Comparison of ENCODE assay signal across 22 mouse cellular contexts in genomic region chr6:95119389-95119788, GRCm38 (mm10). TPM values are rescaled to one million over a fixed set of nuclear protein-coding genes. Genes with fewer than 3 reads are reported as not detected.
A peak's percentile ranks its signal among the peaks of the same experiment; 100 is the strongest.
DNase-seq lines count a peak whose midpoint lies in the region; ATAC-seq lines count a peak whose summit lies in the region.
"Had no signal": no experiment of that assay in that cellular context is flagged by ENCODE, and none has a peak within 500 bp of the region (broad histone marks: within the 10 kb centered on the region; RNA-seq: fewer than 3 reads in every experiment).

No protein-coding gene starts in this region.

- WGBS in liver, embryonic 11.5 days: 72% methylated on average over 3 of the region's 3 CpGs
- WGBS in liver, embryonic 12.5 days (ENCODE audit: insufficient replicate concordance): 52% methylated on average over 3 of the region's 3 CpGs
- 85% methylated on average over 3 of the region's 3 CpGs for WGBS in neural tube, embryonic 13.5 days

- H3K9me3 ChIP-seq in erythroblast, embryonic 14.5 days (ENCODE audit: control insufficient read depth, low read length): no peaks in the 10 kb centered on the region
- no peaks in the 10 kb centered on the region for H3K9me3 ChIP-seq in liver, embryonic 11.5 days (ENCODE audit: control insufficient read depth, low read length)
- H3K9me3 ChIP-seq in liver, embryonic 12.5 days (replicated peaks): no peaks in the 10 kb centered on the region
- H3K9me3 ChIP-seq in neural tube, embryonic 13.5 days: no peaks in the 10 kb centered on the region
- H3K9me3 ChIP-seq: limb, embryonic 13.5 days; lung, embryonic 15.5 days had no signal

- H3K9ac ChIP-seq in liver, embryonic 11.5 days (ENCODE audit: low read depth, low read length): no peak overlapping the region
- H3K9ac ChIP-seq in liver, embryonic 12.5 days: no peak overlapping the region
- H3K9ac ChIP-seq in neural tube, embryonic 13.5 days: no peak overlapping the region
- H3K9ac ChIP-seq: limb, embryonic 13.5 days; lung, embryonic 15.5 days had no signal

- no peak for ATAC-seq in erythroblast, adult 5-6 weeks (replicated peaks; ENCODE audit: low FRiP score, poor library complexity, severe bottlenecking)
- no peak for ATAC-seq in liver, embryonic 11.5 days (replicated peaks; ENCODE audit: low FRiP score)
- no peak for ATAC-seq in liver, embryonic 12.5 days
- no peak for ATAC-seq in neural tube, embryonic 13.5 days (ENCODE audit: low read depth)
- ATAC-seq: activated CD4-positive, CD25-positive, alpha-beta regulatory T cell, adult 4 months; CD4-positive, CD25-positive, alpha-beta regulatory T cell, adult 4 months; inflammation-experienced regulatory T-cells, adult 6 months had no signal

- H3K4me3 ChIP-seq in erythroblast, embryonic 14.5 days (replicated peaks): peak overlapping the region; percentile 95
- H3K4me3 ChIP-seq in liver, embryonic 11.5 days (ENCODE audit: low read depth, low read length): no peak overlapping the region; the same call in 1 of the 2 replicates
- peak overlapping the region; percentile 25 for H3K4me3 ChIP-seq in liver, embryonic 12.5 days
- no peak overlapping the region for H3K4me3 ChIP-seq in neural tube, embryonic 13.5 days

- DNase-seq in liver, embryonic 11.5 days (ENCODE audit: low spot score): no peak
- no peak for DNase-seq in liver
- DNase-seq in lung, postnatal 10 days: no peak
- DNase-seq: adrenal gland, postnatal 25 days; cerebellum, adult 2 months; cerebellum, postnatal 36 days; heart, postnatal 14 days; kidney, adult 2 months; kidney, postnatal 10 days; layer of hippocampus, postnatal 36 days; midbrain, embryonic 14.5 days; thymus, postnatal 25 days had no signal

- no peaks in the 10 kb centered on the region for H3K27me3 ChIP-seq in erythroblast, embryonic 14.5 days (ENCODE audit: control insufficient read depth)
- H3K27me3 ChIP-seq in liver, embryonic 11.5 days (replicated peaks; ENCODE audit: control insufficient read depth, insufficient read depth, low read length): no peaks in the 10 kb centered on the region
- no peaks in the 10 kb centered on the region for H3K27me3 ChIP-seq in liver, embryonic 12.5 days (replicated peaks)
- no peaks in the 10 kb centered on the region for H3K27me3 ChIP-seq in neural tube, embryonic 13.5 days

- peaks cover 53% of the 10 kb centered on the region for H3K4me1 ChIP-seq in erythroblast, embryonic 14.5 days (ENCODE audit: control insufficient read depth)
- H3K4me1 ChIP-seq in liver, embryonic 11.5 days (replicated peaks; ENCODE audit: control insufficient read depth, insufficient read depth, low read length): peaks cover 8% of the 10 kb centered on the region
- peaks cover 36% of the 10 kb centered on the region for H3K4me1 ChIP-seq in liver, embryonic 12.5 days
- H3K4me1 ChIP-seq in neural tube, embryonic 13.5 days (replicated peaks): peaks cover 37% of the 10 kb centered on the region

- H3K27ac ChIP-seq in liver, embryonic 11.5 days (ENCODE audit: low read depth, low read length): no peak overlapping the region
- H3K27ac ChIP-seq in liver, embryonic 12.5 days: no peak overlapping the region
- H3K27ac ChIP-seq in neural tube, embryonic 13.5 days (replicated peaks): no peak overlapping the region
- H3K27ac ChIP-seq: limb, embryonic 13.5 days; lung, embryonic 15.5 days; macrophage had no signal

- H3K4me2 ChIP-seq in liver, embryonic 11.5 days: peak overlapping the region; percentile 43
- peak overlapping the region; percentile 52 for H3K4me2 ChIP-seq in liver, embryonic 12.5 days
- peak overlapping the region; percentile 26; the same call in 1 of the 2 replicates for H3K4me2 ChIP-seq in neural tube, embryonic 13.5 days

- peaks cover 35% of the 10 kb centered on the region for H3K36me3 ChIP-seq in erythroblast, embryonic 14.5 days (ENCODE audit: control insufficient read depth)
- H3K36me3 ChIP-seq in liver, embryonic 11.5 days (ENCODE audit: control insufficient read depth, insufficient read depth, low read length): peaks cover 8% of the 10 kb centered on the region; the same call in 1 of the 2 replicates
- peaks cover 30% of the 10 kb centered on the region for H3K36me3 ChIP-seq in liver, embryonic 12.5 days
- peaks cover 16% of the 10 kb centered on the region for H3K36me3 ChIP-seq in neural tube, embryonic 13.5 days
- H3K36me3 ChIP-seq: lung, embryonic 15.5 days had no signal

RNA-seq across cellular contexts. Expression of gene Kbtbd8, which starts 2.3 kb away (rescaled TPM):
- 0.27 TPM in 1 of 2 replicates, not detected in the other for polyA plus RNA-seq in erythroblast, embryonic 14.5 days (2012)
- 0.77 and 2.5 TPM in 2 replicates for total RNA-seq in erythroblast, adult 5-6 weeks (2015; ENCODE audit: low replicate concordance)
- total RNA-seq in erythroblast, adult 5-6 weeks (2017; ENCODE audit: low replicate concordance): 1.5 and 3.3 TPM in 2 replicates
- polyA plus RNA-seq in liver, embryonic 11.5 days (2014; fragmentation: Nextera tagmentation; extraction: Ambion mirVana): 9.7 and 14.8 TPM in 2 replicates
- 7.5 and 7.6 TPM in 2 replicates for polyA plus RNA-seq in liver, embryonic 12.5 days (2016; fragmentation: Nextera tagmentation; extraction: Ambion mirVana)
- 4.5 and 5.1 TPM in 2 replicates for polyA plus RNA-seq in neural tube, embryonic 13.5 days (2015; fragmentation: Nextera tagmentation; extraction: Ambion mirVana)

Comparison
In these comparisons a context has a peak if more than half of its experiments do, and no peak if none do; other contexts are left out.
1. H3K4me3 ChIP-seq: peak in erythroblast, embryonic 14.5 days (single experiment) and liver, embryonic 12.5 days (single experiment); none in liver, embryonic 11.5 days (single experiment) and neural tube, embryonic 13.5 days (single experiment).
2. Peak in every context shown above with its lines, with median percentiles within 50 percentile points of each other: H3K4me2 ChIP-seq.